Mouse (Mus musculus) C2C12 (cell line): ENCODE results near the gene Nbl1.

Experiments
- CTCF ChIP-seq: IDR thresholded peaks from one replicate; pipeline ENCODE4 v1.5.1; 2011; ENCODE audit not compliant: control insufficient read depth, insufficient read depth, insufficient read length
- FOSL1 ChIP-seq: IDR thresholded peaks from one replicate; pipeline ENCODE4 v1.8.0; 2011; ENCODE audit warnings: mild to moderate bottlenecking, low read length; ENCODE audit not compliant: poor library complexity, insufficient read depth, severe bottlenecking
- MAX ChIP-seq: IDR thresholded peaks from one replicate; pipeline ENCODE4 v1.6.1; 2011; ENCODE audit warnings: mild to moderate bottlenecking, control low read depth
- MYOD1 ChIP-seq: IDR thresholded peaks from one replicate; pipeline ENCODE4 v1.6.1; 2011; ENCODE audit warnings: low read depth; ENCODE audit not compliant: control insufficient read depth, insufficient read length
- MYOG ChIP-seq: IDR thresholded peaks from one replicate; pipeline ENCODE4 v1.6.1; 2011; ENCODE audit not compliant: control insufficient read depth, insufficient read length; ENCODE audit errors: extremely low read depth
- USF1 ChIP-seq: IDR thresholded peaks from one replicate; pipeline ENCODE4 v1.6.1; 2011; ENCODE audit warnings: low read depth, mild to moderate bottlenecking, control low read depth, moderate library complexity

DNA sequence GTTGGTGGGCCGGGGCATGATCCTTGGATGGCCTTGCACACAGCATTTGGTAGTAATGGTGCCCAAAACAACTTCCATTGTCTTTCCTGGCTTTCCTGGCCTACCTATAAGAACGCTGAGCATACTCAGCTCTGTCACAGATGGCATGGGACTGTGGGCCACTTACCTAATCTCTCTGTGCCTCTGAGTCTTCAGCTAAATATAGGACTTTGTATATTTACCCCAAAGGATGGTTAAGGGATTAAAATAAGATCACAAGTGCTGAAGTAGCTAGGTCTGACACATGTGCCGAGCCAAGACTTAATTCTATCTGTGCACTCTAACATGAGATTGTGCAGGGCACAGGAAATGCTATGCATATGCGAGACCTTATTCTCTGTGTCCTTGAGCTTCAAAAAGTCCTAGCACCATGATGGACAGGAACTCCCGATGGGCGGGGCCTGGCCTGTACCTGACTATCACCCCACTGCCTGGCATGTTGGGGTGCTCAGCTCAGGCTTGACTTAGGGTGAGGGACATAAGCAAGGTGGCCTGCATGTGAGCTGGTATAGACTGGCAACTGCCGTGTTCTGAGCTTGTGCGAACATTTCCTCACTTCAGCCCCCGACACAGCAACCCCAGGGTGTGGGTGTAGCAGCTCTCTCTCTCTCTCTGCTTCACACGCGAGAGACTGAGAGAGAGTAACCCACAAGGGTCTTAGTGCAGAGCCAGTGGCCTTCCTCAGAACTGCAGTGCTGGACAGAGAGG is 59.4 kb downstream of the Nbl1 start:
- TF ChIP-seq CTCF (no peak), USF1 (no peak), MYOG (no peak), MAX (no peak), MYOD1 (no peak), FOSL1 (no peak)
